12 mouse cellular contexts compared by ENCODE assay signal in genomic region chr6:140148628-140149245, GRCm38 (mm10).
DNase-seq lines count a peak whose midpoint lies in the region; ATAC-seq and TF ChIP-seq lines count a peak whose summit lies in the region.
"Had no signal": no experiment of that assay in that cellular context is flagged by ENCODE, and none has a peak within 500 bp of the region (broad histone marks: within the 10 kb centered on the region; RNA-seq: fewer than 3 reads in every experiment).

No protein-coding gene starts in this region.

- intact Hi-C loops in gastrocnemius, adult 2 months (cut with DNase I) = no loop called here
- intact Hi-C loops in gastrocnemius, postnatal 14 days (cut with DNase I; ENCODE audit: low total_unique reads) = no loop called here

- no peaks in the 10 kb centered on the region for H3K4me1 ChIP-seq in midbrain, postnatal 0 days (ENCODE audit: insufficient read depth, low read length)
- no peaks in the 10 kb centered on the region for H3K4me1 ChIP-seq in midbrain, embryonic 16.5 days (ENCODE audit: control insufficient read depth, insufficient read depth, low read length)
- H3K4me1 ChIP-seq in limb, embryonic 10.5 days = peaks cover 20% of the 10 kb centered on the region

- no peak overlapping the region for H3K4me3 ChIP-seq in gastrocnemius, adult 2 months
- H3K4me3 ChIP-seq in midbrain, postnatal 0 days (ENCODE audit: low read depth, low read length) = no peak overlapping the region
- H3K4me3 ChIP-seq in midbrain, embryonic 16.5 days (ENCODE audit: low read depth, low read length) = no peak overlapping the region
- H3K4me3 ChIP-seq in limb, embryonic 10.5 days = no peak overlapping the region

- H3K9me3 ChIP-seq in midbrain, postnatal 0 days (ENCODE audit: low read length) = no peaks in the 10 kb centered on the region
- no peaks in the 10 kb centered on the region for H3K9me3 ChIP-seq in midbrain, embryonic 16.5 days (replicated peaks; ENCODE audit: control insufficient read depth, low read length, poor library complexity, severe bottlenecking)
- H3K9me3 ChIP-seq in limb, embryonic 10.5 days (replicated peaks) = no peaks in the 10 kb centered on the region

- H3K27ac ChIP-seq in gastrocnemius, adult 2 months = no peak overlapping the region
- no peak overlapping the region for H3K27ac ChIP-seq in midbrain, postnatal 0 days (ENCODE audit: low read depth, low read length)
- H3K27ac ChIP-seq in midbrain, embryonic 16.5 days (ENCODE audit: low read length) = no peak overlapping the region
- H3K27ac ChIP-seq in limb, embryonic 10.5 days = peak overlapping the region; percentile 20; the same call in 1 of the 2 replicates
- H3K27ac ChIP-seq: macrophage had no signal

- peak; percentile 14 for TF ChIP-seq CTCF in gastrocnemius, adult 2 months (IDR thresholded peaks at IDR 0.05)
- TF ChIP-seq CTCF in midbrain, postnatal 0 days (IDR thresholded peaks at IDR 0.05) = peak; percentile 14; the same call in 1 of the 2 replicates

- no peak overlapping the region for H3K9ac ChIP-seq in midbrain, postnatal 0 days (replicated peaks; ENCODE audit: low read length, poor library complexity, severe bottlenecking)
- no peak overlapping the region for H3K9ac ChIP-seq in midbrain, embryonic 16.5 days (ENCODE audit: low read depth, low read length)

- H3K27me3 ChIP-seq in midbrain, postnatal 0 days (ENCODE audit: insufficient read depth, low read length) = no peaks in the 10 kb centered on the region
- no peaks in the 10 kb centered on the region for H3K27me3 ChIP-seq in midbrain, embryonic 16.5 days (ENCODE audit: control insufficient read depth, insufficient read depth, low read depth, low read length)
- no peaks in the 10 kb centered on the region for H3K27me3 ChIP-seq in limb, embryonic 10.5 days (ENCODE audit: low read depth, poor library complexity, severe bottlenecking)

- DNase-seq in gastrocnemius, adult 2 months = no peak
- DNase-seq in gastrocnemius, postnatal 14 days = no peak
- no peak for DNase-seq in midbrain, postnatal 0 days (ENCODE audit: low spot score)
- peak; percentile 19 to 34 for DNase-seq in kidney, adult 8-10 months
- no peak for DNase-seq in limb, embryonic 10.5 days (ENCODE audit: low spot score)
- no peak for DNase-seq in spleen, adult 18-20 months
- DNase-seq in T-cell, adult 2 months (ENCODE audit: low spot score) = no peak
- DNase-seq: B cell, adult 2 months; cerebellum, adult 8-10 months; right cerebral cortex, adult 18-20 months had no signal

- WGBS in midbrain, postnatal 0 days = 84% methylated on average over 11 of the region's 11 CpGs
- WGBS in midbrain, embryonic 16.5 days = 91% methylated on average over 11 of the region's 11 CpGs
- 92% methylated on average over 11 of the region's 11 CpGs for WGBS in limb, embryonic 10.5 days

- H3K4me2 ChIP-seq in midbrain, postnatal 0 days (ENCODE audit: low read depth, low read length, poor library complexity, severe bottlenecking) = no peak overlapping the region
- no peak overlapping the region for H3K4me2 ChIP-seq in midbrain, embryonic 16.5 days (ENCODE audit: low read length)

- ATAC-seq in midbrain, postnatal 0 days (ENCODE audit: low FRiP score) = no peak
- no peak for ATAC-seq in midbrain, embryonic 16.5 days

- no peaks in the 10 kb centered on the region for H3K36me3 ChIP-seq in midbrain, postnatal 0 days (ENCODE audit: insufficient read depth, low read length)
- H3K36me3 ChIP-seq in midbrain, embryonic 16.5 days (ENCODE audit: control insufficient read depth, insufficient read depth, low read length) = no peaks in the 10 kb centered on the region
- no peaks in the 10 kb centered on the region for H3K36me3 ChIP-seq in limb, embryonic 10.5 days

Comparison
In these comparisons a context has a peak if more than half of its experiments do, and no peak if none do; other contexts are left out.
1. DNase-seq: peak in kidney, adult 8-10 months (2 of 2); none in gastrocnemius, adult 2 months (single experiment), gastrocnemius, postnatal 14 days (single experiment), midbrain, postnatal 0 days (single experiment), limb, embryonic 10.5 days (single experiment), spleen, adult 18-20 months (0 of 2) and T-cell, adult 2 months (single experiment).